Mouse (Mus musculus) stomach, postnatal 0 days (tissue): ENCODE data around the gene Aldh18a1. TPM values are rescaled to one million over a fixed set of nuclear protein-coding genes. Genes with fewer than 3 reads are reported as not detected.
"Not testable (repeated sequence)": the region's sequence is repeated elsewhere in the genome, so short reads cannot be mapped to it uniquely, and the experiment has no call there.

Experiments used
- ATAC-seq: fragments of 200-750 bp; cut with Nextera tagmentation; 2 replicates; pipeline ENCODE4 v1.8.0; 2017; ENCODE audit not compliant: low FRiP score, low TSS enrichment
- DNase-seq: peaks from one replicate; pipeline ENCODE4 v3.0.0-alpha.2; 2016; ENCODE audit warnings: low spot score
- H3K27ac ChIP-seq: fragments of 300-500 bp; sonication (generic); replicated peaks from 2 replicates; pipeline ENCODE4 v1.5.1; 2014; ENCODE audit warnings: mild to moderate bottlenecking, control low read depth
- H3K27me3 ChIP-seq: fragments of 300-500 bp; sonication (generic); 2 replicates; pipeline ENCODE4 v1.6.1; 2014; ENCODE audit warnings: low read length; ENCODE audit not compliant: control insufficient read depth, insufficient read depth
- H3K36me3 ChIP-seq: fragments of 300-500 bp; sonication (generic); 2 replicates; pipeline ENCODE4 v1.6.1; 2014; ENCODE audit warnings: low read length, mixed read lengths; ENCODE audit not compliant: control insufficient read depth, insufficient read depth
- H3K4me1 ChIP-seq: fragments of 300-500 bp; sonication (generic); replicated peaks from 2 replicates; pipeline ENCODE4 v1.6.1; 2014; ENCODE audit warnings: antibody characterized with exemption; ENCODE audit not compliant: control insufficient read depth, insufficient read depth
- H3K4me2 ChIP-seq: fragments of 300-500 bp; sonication (generic); replicated peaks from 2 replicates; pipeline ENCODE4 v1.6.1; 2014; ENCODE audit warnings: low read depth, mild to moderate bottlenecking, control low read depth, moderate library complexity
- H3K4me3 ChIP-seq: fragments of 300-500 bp; sonication (generic); 2 replicates; pipeline ENCODE4 v1.5.1; 2014; ENCODE audit warnings: low read depth, low read length, control low read depth
- H3K9ac ChIP-seq: fragments of 300-500 bp; sonication (generic); 2 replicates; pipeline ENCODE4 v1.6.1; 2014; ENCODE audit warnings: mild to moderate bottlenecking, low read length, control low read depth, mixed read lengths
- H3K9me3 ChIP-seq: fragments of 300-500 bp; sonication (generic); 2 replicates; pipeline ENCODE4 v1.6.1; 2016; ENCODE audit warnings: low read length; ENCODE audit not compliant: control insufficient read depth
- CTCF ChIP-seq: IDR thresholded peaks from 2 replicates; pipeline ENCODE4 v1.5.1; 2016; ENCODE audit warnings: antibody characterized with exemption, low read depth, mild to moderate bottlenecking, moderate library complexity
- EP300 ChIP-seq: optimal IDR thresholded peaks from 2 replicates; pipeline ENCODE3; 2016; ENCODE audit warnings: antibody characterized with exemption
- WGBS: fragments of 180-500 bp; shearing (Covaris S2); extraction: QIAGEN DNeasy Blood & Tissue Kit; methylation state at CpG from one replicate; pipeline ENCODE4 v1.1.7; 2014; 5-methylcytosine and 5-hydroxymethylcytosine counted together
- polyA plus RNA-seq: library from polyadenylated mRNA; unstranded; fragments of >200 nt; fragmentation: Nextera tagmentation; extraction: Ambion mirVana; gene quantifications from 2 replicates; pipeline ENCODE4 v1.2.1, GENCODE M21; 2015

The Aldh18a1 gene
- polyA plus RNA-seq, 1 experiment from 2014 or later: 43.0 TPM

- TF ChIP-seq CTCF: no peak
- no peak for TF ChIP-seq EP300
- H3K4me1 ChIP-seq: no peaks in the 10 kb centered on the region
- H3K36me3 ChIP-seq: no peaks in the 10 kb centered on the region
- no peak overlapping the region for H3K4me3 ChIP-seq
- H3K9me3 ChIP-seq: no peaks in the 10 kb centered on the region
- 67% methylated on average over 7 of the region's 7 CpGs for WGBS
- H3K27ac ChIP-seq: no peak overlapping the region
- H3K4me2 ChIP-seq: no peak overlapping the region
- ATAC-seq (no peak), DNase-seq (no peak)
- H3K27me3 ChIP-seq: no peaks in the 10 kb centered on the region
- H3K9ac ChIP-seq: no peak overlapping the region
Observed at GRCm38 (mm10) chr19:40630606-40631005, 42.3 kb upstream of the Aldh18a1 start.

- Histone ChIP-seq H3K27me3 (no peaks in the 10 kb centered on the region), H3K27ac (no peak overlapping the region), H3K4me2 (no peak overlapping the region), H3K9ac (no peak overlapping the region), H3K4me3 (no peak overlapping the region), H3K4me1 (no peaks in the 10 kb centered on the region), H3K9me3 (no peaks in the 10 kb centered on the region), H3K36me3 (no peaks in the 10 kb centered on the region)
- DNase-seq (no peak), ATAC-seq (no peak)
- TF ChIP-seq EP300 (no peak), CTCF (no peak)
- 79% methylated on average over 3 of the region's 3 CpGs for WGBS
Observed at GRCm38 (mm10) chr19:40630096-40630495, 41.8 kb upstream of the Aldh18a1 start.

- no peak for ATAC-seq
- TF ChIP-seq EP300 (no peak), CTCF (no peak)
- no peak for DNase-seq
Observed at GRCm38 (mm10) chr19:40628950-40629349, 40.7 kb upstream of the Aldh18a1 start.

GRCm38 (mm10) chr19:40625935-40626334 is 37.7 kb upstream of the Aldh18a1 start:
- Histone ChIP-seq H3K4me2 (no peak overlapping the region), H3K4me3 (no peak overlapping the region), H3K27ac (no peak overlapping the region), H3K4me1 (no peaks in the 10 kb centered on the region), H3K9ac (no peak overlapping the region), H3K27me3 (no peaks in the 10 kb centered on the region), H3K9me3 (no peaks in the 10 kb centered on the region), H3K36me3 (no peaks in the 10 kb centered on the region)
- TF ChIP-seq EP300 (no peak), CTCF (no peak)
- DNase-seq: no peak
- WGBS: 52% methylated on average over 12 of the region's 12 CpGs
- no peak for ATAC-seq

More at GRCm38 (mm10) chr19:40628950-40629349, 40.7 kb upstream of the Aldh18a1 start:
- Histone ChIP-seq H3K9me3 (no peaks in the 10 kb centered on the region), H3K4me1 (no peaks in the 10 kb centered on the region), H3K9ac (no peak overlapping the region), H3K27me3 (no peaks in the 10 kb centered on the region), H3K4me2 (no peak overlapping the region), H3K36me3 (no peaks in the 10 kb centered on the region), H3K4me3 (no peak overlapping the region), H3K27ac (no peak overlapping the region)

- not testable (repeated sequence) for H3K4me1 ChIP-seq, DNase-seq, H3K27me3 ChIP-seq, H3K27ac ChIP-seq, H3K4me2 ChIP-seq, H3K9me3 ChIP-seq, ATAC-seq, H3K4me3 ChIP-seq, H3K36me3 ChIP-seq, H3K9ac ChIP-seq
- 55% methylated on average over 9 of the region's 26 CpGs for WGBS
Observed at GRCm38 (mm10) chr19:40621616-40622015, 33.4 kb upstream of the Aldh18a1 start.

- H3K4me3 ChIP-seq: no peak overlapping the region
- H3K4me2 ChIP-seq: no peak overlapping the region
- no peak for TF ChIP-seq EP300
- no peak for TF ChIP-seq CTCF
- WGBS: 74% methylated on average over 7 of the region's 7 CpGs
- no peak overlapping the region for H3K27ac ChIP-seq
- no peaks in the 10 kb centered on the region for H3K27me3 ChIP-seq
- no peaks in the 10 kb centered on the region for H3K9me3 ChIP-seq
- no peaks in the 10 kb centered on the region for H3K36me3 ChIP-seq
- no peak overlapping the region for H3K9ac ChIP-seq
- DNase-seq (no peak), ATAC-seq (no peak)
- H3K4me1 ChIP-seq: no peaks in the 10 kb centered on the region
Observed at GRCm38 (mm10) chr19:40616021-40616420, 27.8 kb upstream of the Aldh18a1 start.
